Mouse (Mus musculus): ENCODE data around the gene Tgm4. TPM values are rescaled to one million over a fixed set of nuclear protein-coding genes. Genes with fewer than 3 reads are reported as not detected.

Tgm4 gene
- polyA plus RNA-seq, 1 experiment from 2014 or later, result 0.36 TPM

- Histone ChIP-seq H3K4me2 (no peak overlapping the region), H3K4me1 (no peaks in the 10 kb centered on the region), H3K27ac (no peak overlapping the region), H3K27me3 (no peaks in the 10 kb centered on the region), H3K9me3 (no peaks in the 10 kb centered on the region), H3K4me3 (no peak overlapping the region), H3K9ac (no peak overlapping the region), H3K36me3 (no peaks in the 10 kb centered on the region)
- ATAC-seq (ENCODE audit: insufficient number of reproducible peaks, low FRiP score, low TSS enrichment, low read depth), result no peak
- WGBS, result 87% methylated on average over 3 of the region's 3 CpGs
Observed at GRCm38 (mm10) chr9:123060172-123060571, 25.6 kb downstream of the Tgm4 start.

GRCm38 (mm10) chr9:123079149-123079548, 44.6 kb downstream of the Tgm4 start:
- Histone ChIP-seq H3K27me3 (no peaks in the 10 kb centered on the region), H3K4me2 (no peak overlapping the region), H3K4me3 (no peak overlapping the region), H3K36me3 (peaks cover 96% of the 10 kb centered on the region), H3K4me1 (no peaks in the 10 kb centered on the region), H3K9me3 (no peaks in the 10 kb centered on the region), H3K27ac (no peak overlapping the region), H3K9ac (no peak overlapping the region)
- no peak for ATAC-seq (ENCODE audit: insufficient number of reproducible peaks, low FRiP score, low TSS enrichment, low read depth)
- WGBS, result 86% methylated on average over 5 of the region's 5 CpGs

GRCm38 (mm10) chr9:123080355-123080754, 45.8 kb downstream of the Tgm4 start:
- WGBS, result 94% methylated on average over 7 of the region's 7 CpGs
- H3K9me3 ChIP-seq, result no peaks in the 10 kb centered on the region

GRCm38 (mm10) chr9:123080796-123081195, 46.3 kb downstream of the Tgm4 start:
- ATAC-seq (ENCODE audit: insufficient number of reproducible peaks, low FRiP score, low TSS enrichment, low read depth), result no peak
- WGBS, result 90% methylated on average over 1 of the region's 1 CpGs

More at GRCm38 (mm10) chr9:123080355-123080754, 45.8 kb downstream of the Tgm4 start:
- Histone ChIP-seq H3K27ac (no peak overlapping the region), H3K4me1 (no peaks in the 10 kb centered on the region), H3K9ac (no peak overlapping the region), H3K27me3 (no peaks in the 10 kb centered on the region), H3K4me2 (no peak overlapping the region), H3K36me3 (peaks cover 95% of the 10 kb centered on the region), H3K4me3 (no peak overlapping the region)
- no peak for ATAC-seq (ENCODE audit: insufficient number of reproducible peaks, low FRiP score, low TSS enrichment, low read depth)

GRCm38 (mm10) chr9:123085373-123085772, 50.8 kb downstream of the Tgm4 start:
- no peak overlapping the region for H3K4me3 ChIP-seq
- WGBS, result 93% methylated on average over 1 of the region's 1 CpGs

More at GRCm38 (mm10) chr9:123080796-123081195, 46.3 kb downstream of the Tgm4 start:
- H3K9ac ChIP-seq, result no peak overlapping the region
- no peak overlapping the region for H3K27ac ChIP-seq
- peaks cover 95% of the 10 kb centered on the region for H3K36me3 ChIP-seq
- H3K27me3 ChIP-seq, result no peaks in the 10 kb centered on the region
- no peak overlapping the region for H3K4me3 ChIP-seq
- H3K4me2 ChIP-seq, result no peak overlapping the region
- no peaks in the 10 kb centered on the region for H3K4me1 ChIP-seq
- no peaks in the 10 kb centered on the region for H3K9me3 ChIP-seq

GRCm38 (mm10) chr9:123087558-123087957, 53.0 kb downstream of the Tgm4 start:
- H3K9ac ChIP-seq, result no peak overlapping the region
- H3K27ac ChIP-seq, result no peak overlapping the region
- peaks cover 84% of the 10 kb centered on the region for H3K36me3 ChIP-seq
- H3K4me1 ChIP-seq, result no peaks in the 10 kb centered on the region
- no peak overlapping the region for H3K4me3 ChIP-seq
- ATAC-seq (ENCODE audit: insufficient number of reproducible peaks, low FRiP score, low TSS enrichment, low read depth), result no peak
- H3K27me3 ChIP-seq, result no peaks in the 10 kb centered on the region
- 58% methylated on average over 3 of the region's 3 CpGs for WGBS
- H3K4me2 ChIP-seq, result no peak overlapping the region
- H3K9me3 ChIP-seq, result no peaks in the 10 kb centered on the region

More at GRCm38 (mm10) chr9:123085373-123085772, 50.8 kb downstream of the Tgm4 start:
- no peak for ATAC-seq (ENCODE audit: insufficient number of reproducible peaks, low FRiP score, low TSS enrichment, low read depth)
- peaks cover 96% of the 10 kb centered on the region for H3K36me3 ChIP-seq
- H3K4me1 ChIP-seq, result no peaks in the 10 kb centered on the region
- H3K27me3 ChIP-seq, result no peaks in the 10 kb centered on the region
- no peak overlapping the region for H3K4me2 ChIP-seq
- H3K27ac ChIP-seq, result no peak overlapping the region
- H3K9ac ChIP-seq, result no peak overlapping the region
- no peaks in the 10 kb centered on the region for H3K9me3 ChIP-seq

GRCm38 (mm10) chr9:123090844-123091243, 56.3 kb downstream of the Tgm4 start:
- Histone ChIP-seq H3K36me3 (peaks cover 78% of the 10 kb centered on the region), H3K9me3 (no peaks in the 10 kb centered on the region), H3K27ac (no peak overlapping the region), H3K4me2 (no peak overlapping the region), H3K9ac (no peak overlapping the region), H3K4me3 (no peak overlapping the region), H3K27me3 (no peaks in the 10 kb centered on the region), H3K4me1 (no peaks in the 10 kb centered on the region)
- WGBS, result 85% methylated on average over 4 of the region's 4 CpGs
- no peak for ATAC-seq (ENCODE audit: insufficient number of reproducible peaks, low FRiP score, low TSS enrichment, low read depth)

GRCm38 (mm10) chr9:123099631-123100455, 65.3 kb downstream of the Tgm4 start:
- WGBS, result 92% methylated on average over 16 of the region's 16 CpGs
- H3K36me3 ChIP-seq, result peaks cover 58% of the 10 kb centered on the region
- no peak for ATAC-seq (ENCODE audit: insufficient number of reproducible peaks, low FRiP score, low TSS enrichment, low read depth)
- H3K4me1 ChIP-seq, result no peaks in the 10 kb centered on the region
- H3K9ac ChIP-seq, result no peak overlapping the region
- no peak overlapping the region for H3K4me2 ChIP-seq
- H3K9me3 ChIP-seq, result no peaks in the 10 kb centered on the region
- H3K27ac ChIP-seq, result no peak overlapping the region
- no peak overlapping the region for H3K4me3 ChIP-seq
- H3K27me3 ChIP-seq, result no peaks in the 10 kb centered on the region

GRCm38 (mm10) chr9:123103425-123103824, 68.9 kb downstream of the Tgm4 start:
- Histone ChIP-seq H3K4me1 (no peaks in the 10 kb centered on the region), H3K4me2 (no peak overlapping the region), H3K36me3 (peaks cover 26% of the 10 kb centered on the region), H3K27ac (no peak overlapping the region), H3K9me3 (no peaks in the 10 kb centered on the region), H3K9ac (no peak overlapping the region), H3K4me3 (no peak overlapping the region), H3K27me3 (no peaks in the 10 kb centered on the region)
- no peak for ATAC-seq (ENCODE audit: insufficient number of reproducible peaks, low FRiP score, low TSS enrichment, low read depth)

- no peak overlapping the region for H3K4me2 ChIP-seq
- H3K27ac ChIP-seq, result no peak overlapping the region
- no peaks in the 10 kb centered on the region for H3K4me1 ChIP-seq
- no peaks in the 10 kb centered on the region for H3K9me3 ChIP-seq
- H3K9ac ChIP-seq, result no peak overlapping the region
- H3K27me3 ChIP-seq, result no peaks in the 10 kb centered on the region
- ATAC-seq (ENCODE audit: insufficient number of reproducible peaks, low FRiP score, low TSS enrichment, low read depth), result no peak
- no peak overlapping the region for H3K4me3 ChIP-seq
- peaks cover 20% of the 10 kb centered on the region for H3K36me3 ChIP-seq
Observed at GRCm38 (mm10) chr9:123104362-123104761, 69.8 kb downstream of the Tgm4 start.

GRCm38 (mm10) chr9:123107186-123107585, 72.7 kb downstream of the Tgm4 start:
- Histone ChIP-seq H3K4me2 (no peak overlapping the region), H3K9me3 (no peaks in the 10 kb centered on the region), H3K4me3 (no peak overlapping the region), H3K9ac (no peak overlapping the region), H3K27me3 (no peaks in the 10 kb centered on the region), H3K36me3 (peaks cover 3% of the 10 kb centered on the region; the same call in 1 of the 2 replicates), H3K27ac (no peak overlapping the region), H3K4me1 (peaks cover 7% of the 10 kb centered on the region)
- 84% methylated on average over 4 of the region's 4 CpGs for WGBS
- ATAC-seq (ENCODE audit: insufficient number of reproducible peaks, low FRiP score, low TSS enrichment, low read depth), result no peak

- peak overlapping the region; percentile 47; the same call in 1 of the 2 replicates for H3K27ac ChIP-seq
- no peak overlapping the region for H3K4me2 ChIP-seq
- H3K9me3 ChIP-seq, result no peaks in the 10 kb centered on the region
- H3K36me3 ChIP-seq, result peaks cover 3% of the 10 kb centered on the region; the same call in 1 of the 2 replicates
- no peak overlapping the region for H3K9ac ChIP-seq
- 82% methylated on average over 7 of the region's 7 CpGs for WGBS
- ATAC-seq (ENCODE audit: insufficient number of reproducible peaks, low FRiP score, low TSS enrichment, low read depth), result no peak
- peaks cover 17% of the 10 kb centered on the region for H3K4me1 ChIP-seq
- H3K27me3 ChIP-seq, result no peaks in the 10 kb centered on the region
- no peak overlapping the region for H3K4me3 ChIP-seq
Observed at GRCm38 (mm10) chr9:123109188-123109587, 74.7 kb downstream of the Tgm4 start.

Data from limb, embryonic 15.5 days (tissue).